Mouse (Mus musculus) heart, postnatal 4 days (tissue): ENCODE measurements around the gene Gm3591. TPM values are rescaled to one million over a fixed set of nuclear protein-coding genes. Genes with fewer than 3 reads are reported as not detected.
"Not testable (repeated sequence)": the region's sequence is repeated elsewhere in the genome, so short reads cannot be mapped to it uniquely, and the experiment has no call there.

Experiments used
- DNase-seq: peaks from one replicate; pipeline ENCODE4 v3.0.0; 2021
- total RNA-seq, 2 experiments: library from RNA; stranded (reverse); gene quantifications; 2 replicates each; pipeline ENCODE4 v1.2.3; 2021

Gene Gm3591
- total RNA-seq: under 1 TPM; 0.69 to 0.74 TPM

DNA sequence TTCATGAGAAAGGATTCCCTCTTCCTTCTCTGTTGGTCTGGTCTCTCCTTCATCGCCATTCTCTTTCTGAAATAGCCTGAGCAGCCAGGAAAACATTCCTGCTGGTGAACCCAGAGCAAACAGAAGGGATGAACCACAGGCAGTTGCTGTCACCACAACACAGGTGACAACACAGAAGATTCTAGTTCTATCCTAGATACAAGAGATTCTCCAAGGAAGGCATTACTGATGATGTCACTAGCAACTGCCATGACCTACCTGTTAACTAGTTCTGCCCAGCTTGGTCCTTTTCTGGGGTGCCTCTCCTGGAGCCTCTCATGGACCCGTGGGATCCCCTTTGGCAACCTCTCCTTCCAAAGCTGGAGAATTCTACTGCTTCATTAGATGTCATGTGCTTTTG, at the start of gene Gm3591:
Gene Gm3591, minus strand, starts transcription at position 101 of the 400 bp plus-strand sequence.
- DNase-seq: not testable (repeated sequence)

DNA sequence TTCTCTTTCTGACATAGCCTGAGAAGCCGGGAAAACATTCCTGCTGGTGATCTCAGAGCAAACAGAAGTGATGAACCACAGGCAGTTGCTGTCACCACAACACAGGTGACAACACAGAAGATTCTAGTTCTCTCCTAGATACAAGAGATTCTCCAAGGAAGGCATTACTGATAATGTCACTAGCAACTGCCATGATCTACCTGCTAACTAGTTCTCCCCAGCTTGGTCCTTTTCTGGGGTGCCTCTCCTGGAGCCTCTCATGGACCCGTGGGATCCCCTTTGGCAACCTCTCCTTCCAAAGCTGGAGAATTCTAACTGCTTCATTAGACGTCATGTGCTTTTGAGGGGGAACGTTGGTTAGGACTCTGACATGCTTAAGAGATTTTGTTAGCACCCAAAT, 32.2 kb upstream of the Gm3591 start, which contains the start of gene Gm3594:
Gene Gm3594, minus strand, starts transcription at position 101 of the 400 bp plus-strand sequence.
- DNase-seq: not testable (repeated sequence)

DNA sequence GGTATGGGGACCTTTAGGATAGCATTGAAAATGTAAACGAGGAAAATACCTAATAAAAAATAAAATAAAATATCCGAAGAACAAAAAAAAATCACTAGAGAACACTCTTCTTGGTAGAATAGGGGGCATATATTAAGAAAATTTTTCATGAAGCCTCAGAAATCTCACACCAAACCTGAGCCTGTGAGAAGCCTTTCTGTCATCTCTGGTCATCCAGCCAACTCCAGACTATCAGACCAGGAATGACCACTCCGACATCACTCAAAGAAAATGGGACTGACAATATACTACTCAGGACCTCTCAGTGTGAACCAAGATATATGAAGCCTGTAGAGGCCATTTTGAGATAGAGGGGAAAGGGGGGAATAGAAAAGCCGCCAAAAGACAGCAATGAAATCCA, 28.5 kb upstream of the Gm3591 start:
- DNase-seq: not testable (repeated sequence)

DNA sequence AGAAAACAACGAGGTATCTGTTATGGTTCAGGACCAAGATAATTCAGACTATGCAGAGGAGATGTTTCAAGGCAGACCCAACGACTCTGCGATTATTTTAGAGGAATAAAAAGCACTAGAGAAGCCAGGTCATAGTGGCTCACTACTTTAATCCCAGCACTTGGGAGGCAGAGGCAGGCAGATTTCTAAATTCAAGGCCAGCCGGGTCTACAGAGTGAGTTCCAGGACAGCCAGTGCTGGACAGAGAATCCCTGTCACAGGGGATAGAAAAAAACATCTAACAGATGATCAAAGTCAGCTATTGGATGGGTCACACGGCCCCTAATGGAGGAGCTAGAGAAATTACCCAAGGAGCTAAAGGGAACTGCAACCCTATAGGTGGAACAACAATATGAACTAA, 27.9 kb upstream of the Gm3591 start:
- DNase-seq: not testable (repeated sequence)

DNA sequence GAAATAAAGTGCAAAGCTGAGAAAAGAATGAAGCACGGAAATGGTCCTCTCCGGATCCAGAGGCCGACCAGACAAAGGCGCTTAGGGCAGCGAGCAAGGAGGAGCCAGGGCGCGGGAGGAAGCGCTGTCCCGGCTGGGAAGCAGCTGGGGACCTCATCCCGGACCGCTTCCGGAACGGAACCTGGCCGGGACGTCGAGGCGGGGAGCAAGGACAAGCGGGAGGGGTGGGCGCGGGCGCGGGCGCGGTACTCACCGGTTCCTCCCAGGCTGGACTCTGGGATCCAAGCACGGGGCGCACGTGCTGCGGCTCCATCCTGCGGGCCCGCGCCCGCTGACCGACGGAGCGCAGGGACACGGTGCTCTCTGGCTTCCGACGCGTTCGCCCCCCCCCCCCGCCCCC, 14.5 kb upstream of the Gm3591 start:
- DNase-seq: peak; percentile 53

DNA sequence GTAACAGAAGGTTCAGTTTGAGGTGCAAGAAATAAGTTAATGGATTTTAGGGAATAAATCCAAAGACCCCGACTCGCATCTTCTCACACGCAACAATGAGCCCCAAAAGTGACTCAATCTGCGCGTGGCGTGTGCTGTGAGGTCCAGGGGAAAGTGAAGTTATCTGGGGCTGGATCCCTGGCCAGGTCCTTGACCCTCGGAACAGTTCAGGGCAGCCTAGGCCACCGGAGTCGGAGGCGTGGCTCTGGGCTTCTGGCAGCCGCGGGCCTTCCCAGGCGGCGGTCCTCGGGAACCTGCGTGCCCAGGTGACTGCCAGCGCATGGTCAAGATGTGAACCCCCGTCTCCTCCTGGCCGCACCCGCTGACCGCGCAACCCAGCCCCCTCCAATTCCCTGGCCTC, 14.1 kb upstream of the Gm3591 start:
- not testable (repeated sequence) for DNase-seq

DNA sequence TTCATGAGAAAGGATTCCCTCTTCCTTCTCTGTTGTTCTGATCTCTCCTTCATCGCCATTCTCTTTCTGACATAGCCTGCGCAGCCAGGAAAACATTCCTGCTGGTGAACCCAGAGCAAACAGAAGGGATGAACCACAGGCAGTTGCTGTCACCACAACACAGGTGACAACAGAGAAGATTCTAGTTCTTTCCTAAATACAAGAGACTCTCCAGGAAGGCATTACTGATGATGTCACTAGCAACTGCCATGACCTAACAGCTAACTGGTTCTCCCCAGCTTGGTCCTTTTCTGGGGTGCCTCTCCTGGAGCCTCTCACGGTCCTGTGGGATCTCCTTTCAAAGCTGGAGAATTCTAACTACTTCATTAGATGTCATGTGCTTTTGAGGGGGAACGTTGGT, 22.1 kb downstream of the Gm3591 start, which contains the start of gene Gm16440:
Gene Gm16440, minus strand, starts transcription at position 101 of the 400 bp plus-strand sequence.
- not testable (repeated sequence) for DNase-seq

Other genes starting within 250 kb of the Gm3591 start
- 1 to 10 TPM in 1 of 2 experiments, under 1 TPM in 1; 0.74 to 1.7 TPM for gene Gm21560, start 193.2 kb downstream of the Gm3591 start, total RNA-seq
- 1 to 10 TPM in 1 of 2 experiments, under 1 TPM in 1; 0.86 to 1.8 TPM for gene Gm3411, start 125.2 kb downstream of the Gm3591 start, total RNA-seq
- gene Gm21103, start 107.6 kb downstream of the Gm3591 start, total RNA-seq: not detected
- gene Gm3618, start 68.8 kb downstream of the Gm3591 start, total RNA-seq: not detected
- gene Gm16440, start 22.2 kb downstream of the Gm3591 start, total RNA-seq: not detected
- gene Gm3594, start 32.1 kb upstream of the Gm3591 start, total RNA-seq: not detected
- under 1 TPM in 1 of 2 experiments, not detected in 1; 0.19 TPM for gene Gm8356, start 124.8 kb upstream of the Gm3591 start, total RNA-seq
- gene Gm3629, start 178.1 kb upstream of the Gm3591 start, total RNA-seq: under 1 TPM; 0.41 to 0.90 TPM
- gene Gm3460, start 209.9 kb upstream of the Gm3591 start, total RNA-seq: not detected